In genomic region chr3:107442191-107442590, GRCm38 (mm10) we compare ENCODE assay signal across 12 mouse cellular contexts. TPM values are rescaled to one million over a fixed set of nuclear protein-coding genes. Genes with fewer than 3 reads are reported as not detected.
DNase-seq lines count a peak whose midpoint lies in the region; ATAC-seq and TF ChIP-seq lines count a peak whose summit lies in the region.
"Had no signal": no experiment of that assay in that cellular context is flagged by ENCODE, and none has a peak within 500 bp of the region (broad histone marks: within the 10 kb centered on the region; RNA-seq: fewer than 3 reads in every experiment).

No protein-coding gene starts in this region.

- no peak for DNase-seq in limb, embryonic 11.5 days (ENCODE audit: low spot score)
- DNase-seq in limb, embryonic 10.5 days (ENCODE audit: low spot score): no peak
- peak; percentile 47 to 64 for DNase-seq in frontal cortex, postnatal 25 days (ENCODE audit: low spot score in 2 of 2)
- DNase-seq in left cerebral cortex, adult 2 months (ENCODE audit: extremely low spot score in 1 of 2, low spot score in 2 of 2): peak; percentile 72 to 76
- peak; percentile 35 for DNase-seq in stomach, postnatal 0 days (ENCODE audit: low spot score)
- no peak for DNase-seq in liver, postnatal 0 days
- no peak for DNase-seq in gastrocnemius, postnatal 25 days
- DNase-seq: kidney, adult 11 months had no signal

- 71% methylated on average over 11 of the region's 11 CpGs for WGBS in limb, embryonic 11.5 days
- WGBS in limb, embryonic 10.5 days: 83% methylated on average over 11 of the region's 11 CpGs
- 59% methylated on average over 11 of the region's 11 CpGs for WGBS in stomach, postnatal 0 days
- 71% methylated on average over 11 of the region's 11 CpGs for WGBS in liver, postnatal 0 days (ENCODE audit: insufficient replicate concordance)

- H3K9me3 ChIP-seq in limb, embryonic 11.5 days (ENCODE audit: control insufficient read depth, low read length): no peaks in the 10 kb centered on the region
- no peaks in the 10 kb centered on the region for H3K9me3 ChIP-seq in limb, embryonic 10.5 days (replicated peaks)
- no peaks in the 10 kb centered on the region for H3K9me3 ChIP-seq in stomach, postnatal 0 days (ENCODE audit: control insufficient read depth, low read length)
- H3K9me3 ChIP-seq in liver, postnatal 0 days (ENCODE audit: low read length): no peaks in the 10 kb centered on the region
- H3K9me3 ChIP-seq: heart, embryonic 10.5 days; hindbrain, embryonic 10.5 days; liver, embryonic 15.5 days had no signal

- H3K9ac ChIP-seq in limb, embryonic 11.5 days (ENCODE audit: low read length): no peak overlapping the region
- no peak overlapping the region for H3K9ac ChIP-seq in stomach, postnatal 0 days (ENCODE audit: low read length)
- no peak overlapping the region for H3K9ac ChIP-seq in liver, postnatal 0 days (replicated peaks)
- H3K9ac ChIP-seq: liver, embryonic 15.5 days had no signal

- H3K36me3 ChIP-seq in limb, embryonic 11.5 days (ENCODE audit: control insufficient read depth, insufficient read depth, low read length): no peaks in the 10 kb centered on the region
- no peaks in the 10 kb centered on the region for H3K36me3 ChIP-seq in limb, embryonic 10.5 days
- H3K36me3 ChIP-seq in stomach, postnatal 0 days (ENCODE audit: control insufficient read depth, insufficient read depth, low read length): no peaks in the 10 kb centered on the region
- H3K36me3 ChIP-seq in liver, postnatal 0 days (replicated peaks; ENCODE audit: insufficient read depth, low read length): no peaks in the 10 kb centered on the region
- H3K36me3 ChIP-seq: heart, embryonic 10.5 days; hindbrain, embryonic 10.5 days; liver, embryonic 15.5 days had no signal

- no peaks in the 10 kb centered on the region for H3K27me3 ChIP-seq in limb, embryonic 11.5 days (ENCODE audit: control insufficient read depth, insufficient read depth, low read length)
- 0 out of 2 replicates have a peak, but pooled peaks cover 9% of the 10 kb centered on the region for H3K27me3 ChIP-seq in limb, embryonic 10.5 days (ENCODE audit: low read depth, poor library complexity, severe bottlenecking)
- 0 out of 2 replicates have a peak, but pooled peaks cover 2% of the 10 kb centered on the region for H3K27me3 ChIP-seq in stomach, postnatal 0 days (ENCODE audit: control insufficient read depth, insufficient read depth, low read length)
- no peaks in the 10 kb centered on the region; the same call in none of the 2 replicates for H3K27me3 ChIP-seq in liver, postnatal 0 days (ENCODE audit: insufficient read depth, low read length)
- H3K27me3 ChIP-seq: liver, embryonic 15.5 days had no signal

- intact Hi-C loops in left cerebral cortex, adult 2 months (cut with DNase I): no loop called here

- H3K4me3 ChIP-seq in limb, embryonic 11.5 days (ENCODE audit: low read depth, low read length): no peak overlapping the region
- H3K4me3 ChIP-seq in limb, embryonic 10.5 days: no peak overlapping the region
- H3K4me3 ChIP-seq in left cerebral cortex, adult 2 months: no peak overlapping the region
- no peak overlapping the region for H3K4me3 ChIP-seq in stomach, postnatal 0 days (ENCODE audit: low read depth, low read length)
- H3K4me3 ChIP-seq in liver, postnatal 0 days (ENCODE audit: low read depth, low read length): no peak overlapping the region
- H3K4me3 ChIP-seq: heart, embryonic 10.5 days; hindbrain, embryonic 10.5 days; liver, embryonic 15.5 days had no signal

- H3K4me2 ChIP-seq in limb, embryonic 11.5 days (ENCODE audit: low read depth, severe bottlenecking): no peak overlapping the region
- no peak overlapping the region for H3K4me2 ChIP-seq in stomach, postnatal 0 days (replicated peaks; ENCODE audit: low read depth)
- H3K4me2 ChIP-seq in liver, postnatal 0 days (ENCODE audit: low read depth, low read length): no peak overlapping the region
- H3K4me2 ChIP-seq: liver, embryonic 15.5 days had no signal

- no peak overlapping the region for H3K27ac ChIP-seq in limb, embryonic 11.5 days (replicated peaks; ENCODE audit: low read depth, low read length)
- no peak overlapping the region for H3K27ac ChIP-seq in limb, embryonic 10.5 days
- H3K27ac ChIP-seq in left cerebral cortex, adult 2 months: peak overlapping the region; percentile 85
- H3K27ac ChIP-seq in stomach, postnatal 0 days (replicated peaks): no peak overlapping the region
- no peak overlapping the region for H3K27ac ChIP-seq in liver, postnatal 0 days (ENCODE audit: low read depth)
- H3K27ac ChIP-seq: heart, embryonic 10.5 days; hindbrain, embryonic 10.5 days; liver, embryonic 15.5 days; macrophage had no signal

- H3K4me1 ChIP-seq in limb, embryonic 11.5 days (ENCODE audit: control insufficient read depth, insufficient read depth, low read length): no peaks in the 10 kb centered on the region
- H3K4me1 ChIP-seq in limb, embryonic 10.5 days: peaks cover 13% of the 10 kb centered on the region
- H3K4me1 ChIP-seq in stomach, postnatal 0 days (replicated peaks; ENCODE audit: control insufficient read depth, insufficient read depth): no peaks in the 10 kb centered on the region
- no peaks in the 10 kb centered on the region for H3K4me1 ChIP-seq in liver, postnatal 0 days (ENCODE audit: insufficient read depth)
- H3K4me1 ChIP-seq: liver, embryonic 15.5 days had no signal

- no peak for TF ChIP-seq CTCF in left cerebral cortex, adult 2 months (IDR thresholded peaks at IDR 0.05)
- TF ChIP-seq CTCF in stomach, postnatal 0 days (IDR thresholded peaks at IDR 0.05; ENCODE audit: low read depth): no peak
- TF ChIP-seq CTCF in liver, postnatal 0 days (IDR thresholded peaks at IDR 0.05; ENCODE audit: low read depth): no peak

- ATAC-seq in limb, embryonic 11.5 days (ENCODE audit: insufficient number of reproducible peaks, low FRiP score, low TSS enrichment, low read depth): peak; percentile 35; the same call in 1 of the 2 replicates
- peak; percentile 47; the same call in 1 of the 2 replicates for ATAC-seq in stomach, postnatal 0 days (ENCODE audit: low FRiP score, low TSS enrichment)
- no peak for ATAC-seq in liver, postnatal 0 days

- no peak for TF ChIP-seq EP300 in stomach, postnatal 0 days (optimal IDR thresholded peaks at IDR 0.05)
- no peak for TF ChIP-seq EP300 in liver, postnatal 0 days (IDR thresholded peaks at IDR 0.05; ENCODE audit: low read depth)

RNA-seq across cellular contexts. Expression of gene Kcnc4, which starts 17.2 kb away (rescaled TPM):
- polyA plus RNA-seq in limb, embryonic 11.5 days (2014; fragmentation: Nextera tagmentation; extraction: Ambion mirVana): 0.04 and 0.07 TPM in 2 replicates
- not detected in 2 replicates for polyA plus RNA-seq in limb, embryonic 10.5 days (2016; fragmentation: Nextera tagmentation; extraction: Ambion mirVana)
- 10 to 100 TPM; 68.4 to 73.4 TPM for total RNA-seq in left cerebral cortex, adult 2 months (2021)
- 0.12 and 0.17 TPM in 2 replicates for polyA plus RNA-seq in stomach, postnatal 0 days (2015; fragmentation: Nextera tagmentation; extraction: Ambion mirVana)
- not detected in 2 replicates for polyA plus RNA-seq in liver, postnatal 0 days (2015; fragmentation: Nextera tagmentation; extraction: Ambion mirVana)
- 10 to 100 TPM; 87.0 to 94.0 TPM for total RNA-seq in gastrocnemius, postnatal 25 days (2021)
- polyA plus RNA-seq: liver, embryonic 15.5 days; macrophage had no signal

Comparison
In these comparisons a context has a peak if more than half of its experiments do, and no peak if none do; other contexts are left out.
1. DNase-seq: peak in frontal cortex, postnatal 25 days (2 of 2), left cerebral cortex, adult 2 months (2 of 2) and stomach, postnatal 0 days (single experiment); none in limb, embryonic 11.5 days (single experiment), limb, embryonic 10.5 days (single experiment), liver, postnatal 0 days (single experiment) and gastrocnemius, postnatal 25 days (single experiment).